Mouse (Mus musculus) liver, embryonic 12.5 days (tissue): ENCODE data around the gene Ush1g. TPM values are rescaled to one million over a fixed set of nuclear protein-coding genes. Genes with fewer than 3 reads are reported as not detected.
A peak's percentile ranks its signal among the peaks of the same experiment; 100 is the strongest.

ENCODE experiments used
- ATAC-seq: fragments of 200-750 bp; cut with Nextera tagmentation; 2 replicates; pipeline ENCODE4 v1.8.0; 2017; ENCODE audit warnings: moderate number of reproducible peaks, mild to moderate bottlenecking, moderate library complexity
- H3K27ac ChIP-seq: fragments of 300-500 bp; sonication (generic); 2 replicates; pipeline ENCODE4 v1.5.1; 2016; ENCODE audit warnings: mild to moderate bottlenecking
- H3K27me3 ChIP-seq: fragments of 300-500 bp; sonication (generic); replicated peaks from 2 replicates; pipeline ENCODE4 v1.6.1; 2016; ENCODE audit warnings: mild to moderate bottlenecking, moderate library complexity
- H3K36me3 ChIP-seq: fragments of 300-500 bp; sonication (generic); 2 replicates; pipeline ENCODE4 v1.6.1; 2016; ENCODE audit warnings: mild to moderate bottlenecking, moderate library complexity
- H3K4me1 ChIP-seq: fragments of 300-500 bp; sonication (generic); 2 replicates; pipeline ENCODE4 v1.6.1; 2016
- H3K4me2 ChIP-seq: fragments of 300-500 bp; sonication (generic); 2 replicates; pipeline ENCODE4 v1.6.1; 2016; ENCODE audit warnings: mild to moderate bottlenecking, moderate library complexity
- H3K4me3 ChIP-seq: fragments of 300-500 bp; sonication (generic); 2 replicates; pipeline ENCODE4 v1.5.1; 2016; ENCODE audit warnings: mild to moderate bottlenecking, moderate library complexity
- H3K9ac ChIP-seq: fragments of 300-500 bp; sonication (generic); 2 replicates; pipeline ENCODE4 v1.6.1; 2016; ENCODE audit warnings: mild to moderate bottlenecking, moderate library complexity
- H3K9me3 ChIP-seq: fragments of 300-500 bp; sonication (generic); replicated peaks from 2 replicates; pipeline ENCODE4 v1.6.1; 2016; ENCODE audit warnings: mild to moderate bottlenecking, moderate library complexity
- WGBS: fragments of 180-500 bp; shearing (Covaris S2); methylation state at CpG from one replicate; pipeline ENCODE4 v1.1.7; 2016; ENCODE audit not compliant: insufficient replicate concordance; 5-methylcytosine and 5-hydroxymethylcytosine counted together
- polyA plus RNA-seq: library from polyadenylated mRNA; unstranded; fragments of >200 nt; fragmentation: Nextera tagmentation; extraction: Ambion mirVana; gene quantifications from 2 replicates; pipeline ENCODE4 v1.2.1, GENCODE M21; 2016

Ush1g gene
- polyA plus RNA-seq, 1 experiment from 2014 or later: 0.25 TPM

DNA sequence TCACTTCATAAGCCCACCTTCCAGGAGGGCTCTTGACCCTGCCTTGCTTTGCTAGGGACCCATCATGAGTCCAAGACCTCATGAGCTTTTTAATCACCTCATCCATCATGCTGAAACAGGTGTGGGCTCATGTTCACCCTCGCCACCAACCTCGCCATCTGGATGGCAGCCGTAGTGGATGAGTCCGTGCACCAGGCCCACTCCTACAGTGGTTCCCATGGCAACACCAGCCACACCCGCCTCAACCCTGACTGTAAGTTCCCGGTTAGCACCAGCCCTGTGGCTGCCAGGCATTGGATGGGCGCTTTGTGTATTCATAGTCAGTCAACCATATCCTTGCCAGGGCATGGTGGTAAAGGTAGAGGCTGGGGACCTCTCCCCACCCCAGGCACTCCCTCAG lies 4.9 kb upstream of the Ush1g start:
- 57% methylated on average over 7 of the region's 7 CpGs for WGBS
- no peak overlapping the region for H3K4me2 ChIP-seq
- H3K36me3 ChIP-seq: no peaks in the 10 kb centered on the region
- no peak for ATAC-seq
- H3K9me3 ChIP-seq: no peaks in the 10 kb centered on the region
- H3K27me3 ChIP-seq: peaks cover 90% of the 10 kb centered on the region
- 0 out of 2 replicates have a peak, but pooled peaks cover 6% of the 10 kb centered on the region for H3K4me1 ChIP-seq
- H3K9ac ChIP-seq: no peak overlapping the region
- H3K4me3 ChIP-seq: no peak overlapping the region
- no peak overlapping the region for H3K27ac ChIP-seq

GRCm38 (mm10) chr11:115323354-115323753 lies 1.5 kb upstream of the Ush1g start:
- WGBS: 19% methylated on average over 32 of the region's 32 CpGs
- H3K9me3 ChIP-seq: no peaks in the 10 kb centered on the region
- peaks cover 18% of the 10 kb centered on the region for H3K4me1 ChIP-seq
- H3K4me3 ChIP-seq: no peak overlapping the region
- H3K27me3 ChIP-seq: peaks cover 93% of the 10 kb centered on the region
- no peak overlapping the region for H3K4me2 ChIP-seq
- no peak overlapping the region for H3K9ac ChIP-seq
- no peaks in the 10 kb centered on the region for H3K36me3 ChIP-seq
- H3K27ac ChIP-seq: no peak overlapping the region
- ATAC-seq: no peak

DNA sequence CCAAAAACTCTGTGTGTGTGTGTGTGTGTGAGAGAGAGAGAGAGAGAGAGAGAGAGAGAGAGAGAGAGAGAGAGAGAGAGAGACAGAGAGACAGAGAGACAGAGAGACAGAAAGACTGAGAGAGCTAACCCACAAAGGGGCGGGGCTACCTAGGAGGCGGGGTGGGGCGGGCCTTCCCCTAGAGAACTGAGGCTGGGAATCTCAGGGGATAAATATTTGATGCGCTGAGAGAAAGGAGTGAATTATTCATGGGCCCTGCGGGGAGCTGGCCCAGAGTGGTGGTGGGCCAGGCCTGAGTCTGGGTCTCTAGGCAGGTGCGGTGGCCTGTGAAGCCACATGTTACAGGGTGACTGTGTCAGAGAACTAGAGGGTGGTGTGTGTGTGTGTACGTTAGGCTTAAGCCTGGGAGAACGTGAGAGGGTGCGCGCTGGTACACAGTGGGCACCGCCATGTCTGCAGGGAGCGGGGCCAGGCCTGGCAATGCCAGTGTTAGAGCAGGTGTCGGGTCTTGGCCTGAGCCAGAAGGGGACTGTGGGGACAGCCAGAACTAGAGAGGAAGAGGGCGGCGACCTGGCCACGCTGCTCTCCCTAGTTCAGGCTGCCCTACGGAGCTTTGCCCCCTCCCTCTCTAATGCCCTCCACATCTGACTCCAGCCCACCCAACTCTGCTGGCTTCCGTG lies 2.0 kb downstream of the Ush1g start:
- Histone ChIP-seq H3K4me1 (peaks cover 18% of the 10 kb centered on the region), H3K36me3 (no peaks in the 10 kb centered on the region), H3K27me3 (peaks cover 100% of the 10 kb centered on the region), H3K9me3 (no peaks in the 10 kb centered on the region), H3K4me2 (peak overlapping the region; percentile 0; the same call in 1 of the 2 replicates), H3K4me3 (no peak overlapping the region), H3K27ac (no peak overlapping the region), H3K9ac (no peak overlapping the region)
- WGBS: 6% methylated on average over 18 of the region's 18 CpGs
- no peak for ATAC-seq

GRCm38 (mm10) chr11:115318245-115319027 lies 3.4 kb downstream of the Ush1g start:
- no peak for ATAC-seq
- WGBS: 7% methylated on average over 63 of the region's 63 CpGs
- H3K4me3 ChIP-seq: no peak overlapping the region
- H3K27ac ChIP-seq: no peak overlapping the region
- peaks cover 100% of the 10 kb centered on the region for H3K27me3 ChIP-seq
- H3K9ac ChIP-seq: no peak overlapping the region
- peaks cover 18% of the 10 kb centered on the region for H3K4me1 ChIP-seq
- no peak overlapping the region for H3K4me2 ChIP-seq
- no peaks in the 10 kb centered on the region for H3K36me3 ChIP-seq
- H3K9me3 ChIP-seq: no peaks in the 10 kb centered on the region

DNA sequence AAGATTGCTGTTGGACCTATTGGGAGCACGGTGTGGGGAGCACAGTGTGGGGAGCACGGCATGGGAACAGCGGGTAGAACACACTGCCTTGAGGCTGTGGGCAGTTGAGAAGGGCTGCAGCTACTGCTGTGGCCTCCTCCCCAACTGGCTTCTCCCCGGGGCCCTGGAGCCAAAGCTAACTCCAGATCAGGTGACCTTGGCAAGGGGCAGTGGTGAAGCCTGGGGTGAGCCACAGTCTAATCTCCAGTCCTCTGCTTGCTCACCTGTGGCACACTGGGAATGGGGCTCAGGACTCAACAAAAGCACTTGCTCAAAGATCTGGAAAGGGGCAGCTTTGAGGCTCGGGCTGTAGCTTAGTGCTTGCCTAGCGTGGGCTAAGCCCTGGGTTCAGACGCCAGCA lies 4.6 kb downstream of the Ush1g start:
- WGBS: 51% methylated on average over 7 of the region's 7 CpGs
- ATAC-seq: no peak
- H3K4me1 ChIP-seq: peaks cover 17% of the 10 kb centered on the region
- no peak overlapping the region for H3K4me2 ChIP-seq
- H3K4me3 ChIP-seq: no peak overlapping the region
- H3K27me3 ChIP-seq: peaks cover 100% of the 10 kb centered on the region
- no peak overlapping the region for H3K27ac ChIP-seq
- no peak overlapping the region for H3K9ac ChIP-seq
- no peaks in the 10 kb centered on the region for H3K36me3 ChIP-seq
- H3K9me3 ChIP-seq: no peaks in the 10 kb centered on the region

- no peak overlapping the region for H3K9ac ChIP-seq
- H3K4me1 ChIP-seq: no peaks in the 10 kb centered on the region
- no peak overlapping the region for H3K4me3 ChIP-seq
- no peaks in the 10 kb centered on the region for H3K9me3 ChIP-seq
- WGBS: 19% methylated on average over 2 of the region's 2 CpGs
- peaks cover 75% of the 10 kb centered on the region for H3K27me3 ChIP-seq
- no peak overlapping the region for H3K4me2 ChIP-seq
- H3K36me3 ChIP-seq: no peaks in the 10 kb centered on the region
- no peak for ATAC-seq
- H3K27ac ChIP-seq: no peak overlapping the region
Observed at GRCm38 (mm10) chr11:115314249-115314648, 7.6 kb downstream of the Ush1g start.

- Histone ChIP-seq H3K4me2 (no peak overlapping the region), H3K36me3 (no peaks in the 10 kb centered on the region), H3K27me3 (peaks cover 47% of the 10 kb centered on the region), H3K4me1 (no peaks in the 10 kb centered on the region), H3K9ac (no peak overlapping the region), H3K27ac (no peak overlapping the region), H3K9me3 (no peaks in the 10 kb centered on the region), H3K4me3 (no peak overlapping the region)
- WGBS: 64% methylated on average over 1 of the region's 1 CpGs
- no peak for ATAC-seq
Observed at GRCm38 (mm10) chr11:115308781-115309180, 13.1 kb downstream of the Ush1g start.

GRCm38 (mm10) chr11:115306863-115307262 lies 15.0 kb downstream of the Ush1g start, which contains the start of gene Otop2:
TSS of gene Otop2 (plus strand) at chr11:115307163.
- no peaks in the 10 kb centered on the region for H3K4me1 ChIP-seq
- no peaks in the 10 kb centered on the region for H3K36me3 ChIP-seq
- 33% methylated on average over 8 of the region's 8 CpGs for WGBS
- H3K9ac ChIP-seq: no peak within 1 kb of the TSS
- H3K4me3 ChIP-seq: no peak within 1 kb of the TSS
- no peak for ATAC-seq
- no peaks in the 10 kb centered on the region for H3K9me3 ChIP-seq
- no peak within 1 kb of the TSS for H3K4me2 ChIP-seq
- H3K27ac ChIP-seq: no peak within 1 kb of the TSS
- H3K27me3 ChIP-seq: peaks cover 28% of the 10 kb centered on the region

GRCm38 (mm10) chr11:115303167-115303566 lies 18.7 kb downstream of the Ush1g start:
- Histone ChIP-seq H3K27me3 (peaks cover 39% of the 10 kb centered on the region), H3K4me1 (no peaks in the 10 kb centered on the region), H3K27ac (no peak overlapping the region), H3K4me3 (no peak overlapping the region), H3K9ac (no peak overlapping the region), H3K36me3 (no peaks in the 10 kb centered on the region), H3K9me3 (0 out of 2 replicates have a peak, but pooled peaks cover 3% of the 10 kb centered on the region), H3K4me2 (no peak overlapping the region)
- WGBS: 54% methylated on average over 8 of the region's 8 CpGs
- ATAC-seq: no peak

DNA sequence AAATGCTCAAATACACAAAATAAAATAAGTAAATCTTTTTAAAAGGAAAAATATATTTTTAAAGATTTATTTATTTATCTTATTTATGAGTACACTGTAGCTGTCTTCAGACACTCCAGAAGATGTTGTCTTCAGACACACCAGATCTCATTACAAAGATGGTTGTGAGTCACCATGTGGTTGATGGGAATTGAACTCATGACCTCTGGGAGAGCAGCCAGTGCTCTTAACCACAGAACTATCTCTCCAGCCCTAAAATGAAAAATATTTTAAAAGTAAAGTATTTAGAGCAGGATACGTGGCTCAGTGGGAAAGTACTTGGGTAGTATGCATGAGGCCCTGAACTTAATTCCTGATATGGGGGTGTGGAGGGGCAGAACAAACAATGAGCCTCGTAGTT lies 20.5 kb downstream of the Ush1g start:
- Histone ChIP-seq H3K27ac (no peak overlapping the region), H3K9me3 (0 out of 2 replicates have a peak, but pooled peaks cover 3% of the 10 kb centered on the region), H3K4me1 (0 out of 2 replicates have a peak, but pooled peaks cover 7% of the 10 kb centered on the region), H3K4me3 (no peak overlapping the region), H3K4me2 (no peak overlapping the region), H3K36me3 (no peaks in the 10 kb centered on the region), H3K9ac (no peak overlapping the region), H3K27me3 (peaks cover 41% of the 10 kb centered on the region)
- WGBS: 65% methylated on average over 2 of the region's 2 CpGs
- ATAC-seq: no peak

DNA sequence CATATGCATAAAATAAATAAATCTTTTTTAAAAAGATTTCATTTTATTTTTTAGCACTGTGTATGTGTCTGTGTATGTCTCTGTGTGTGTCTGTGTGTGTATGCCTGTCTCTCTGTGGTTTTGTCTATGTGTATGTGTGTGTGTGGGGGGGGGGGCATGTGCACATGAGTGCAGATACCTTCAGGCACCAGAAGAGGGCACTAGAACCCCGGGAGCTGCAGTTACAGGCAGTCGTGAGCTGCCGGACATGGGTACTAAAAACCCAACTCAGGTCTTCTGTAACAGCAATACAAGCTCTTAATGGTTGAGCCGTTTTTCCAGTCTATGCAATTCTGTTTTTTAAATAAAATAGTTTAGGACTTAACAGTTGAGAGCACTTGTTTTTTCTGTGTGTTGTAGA lies 21.1 kb downstream of the Ush1g start:
- no peak for ATAC-seq
- no peaks in the 10 kb centered on the region for H3K36me3 ChIP-seq
- no peak overlapping the region for H3K4me2 ChIP-seq
- 0 out of 2 replicates have a peak, but pooled peaks cover 9% of the 10 kb centered on the region for H3K4me1 ChIP-seq
- H3K27me3 ChIP-seq: peaks cover 45% of the 10 kb centered on the region
- 67% methylated on average over 4 of the region's 4 CpGs for WGBS
- H3K9ac ChIP-seq: no peak overlapping the region
- H3K9me3 ChIP-seq: 0 out of 2 replicates have a peak, but pooled peaks cover 3% of the 10 kb centered on the region
- H3K27ac ChIP-seq: no peak overlapping the region
- no peak overlapping the region for H3K4me3 ChIP-seq

DNA sequence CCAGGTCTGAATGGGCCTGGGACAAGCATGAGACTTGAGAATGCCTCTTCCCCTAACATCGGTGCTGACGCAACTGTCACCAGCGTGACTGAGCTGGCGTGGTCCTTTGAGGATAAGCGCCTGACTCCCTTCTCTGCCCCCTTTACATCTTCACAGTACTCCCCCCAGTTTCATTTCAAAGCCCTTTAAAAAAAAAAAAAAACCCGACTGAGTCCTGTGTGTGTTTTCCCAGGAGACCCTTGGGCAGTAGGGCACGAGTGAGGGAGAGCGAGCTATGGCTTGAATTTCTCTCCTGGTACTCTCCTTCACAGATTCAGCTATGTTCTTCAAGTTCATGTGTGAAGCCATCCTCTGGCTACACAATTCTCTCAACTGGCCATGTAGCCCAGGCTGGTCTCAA lies 23.7 kb downstream of the Ush1g start:
- 57% methylated on average over 8 of the region's 8 CpGs for WGBS

More for the DNA sequence above, 23.7 kb downstream of the Ush1g start:
- H3K36me3 ChIP-seq: no peaks in the 10 kb centered on the region
- no peak for ATAC-seq
- peaks cover 43% of the 10 kb centered on the region for H3K27me3 ChIP-seq
- 0 out of 2 replicates have a peak overlapping the region, but pooled peaks have one; percentile 63 for H3K4me2 ChIP-seq
- H3K9me3 ChIP-seq: 0 out of 2 replicates have a peak, but pooled peaks cover 3% of the 10 kb centered on the region
- no peak overlapping the region for H3K9ac ChIP-seq
- H3K4me3 ChIP-seq: no peak overlapping the region
- 0 out of 2 replicates have a peak, but pooled peaks cover 9% of the 10 kb centered on the region for H3K4me1 ChIP-seq
- H3K27ac ChIP-seq: no peak overlapping the region
